Mouse (Mus musculus): ENCODE data around the gene Gm26741. TPM values are rescaled to one million over a fixed set of nuclear protein-coding genes. Genes with fewer than 3 reads are reported as not detected.

The Gm26741 gene
- polyA plus RNA-seq, 2 experiments = not detected

- Histone ChIP-seq H3K4me3 (replicated peaks; ENCODE audit: low read length) (no peak overlapping the region), H3K9me3 (ENCODE audit: control insufficient read depth, low read length) (no peaks in the 10 kb centered on the region), H3K4me1 (ENCODE audit: control insufficient read depth, insufficient read depth, low read length) (no peaks in the 10 kb centered on the region), H3K9ac (ENCODE audit: low read depth, low read length, severe bottlenecking) (no peak overlapping the region), H3K4me2 (replicated peaks; ENCODE audit: low read depth, low read length, severe bottlenecking) (no peak overlapping the region), H3K27ac (replicated peaks; ENCODE audit: low read depth, low read length) (no peak overlapping the region), H3K27me3 (ENCODE audit: control insufficient read depth, insufficient read depth, low read length) (no peaks in the 10 kb centered on the region), H3K36me3 (ENCODE audit: control insufficient read depth, insufficient read depth, low read length) (peaks cover 47% of the 10 kb centered on the region)
- WGBS = 78% methylated on average over 9 of the region's 9 CpGs
- DNase-seq (ENCODE audit: low spot score) (no peak), ATAC-seq (ENCODE audit: low FRiP score, low read depth) (no peak)
- no peak for TF ChIP-seq POLR2A (IDR thresholded peaks at IDR 0.05; ENCODE audit: borderline replicate concordance, extremely low read depth, insufficient read depth, insufficient read length)
These were observed 5.4 kb upstream of the Gm26741 start for GRCm38 (mm10) chr10:52353184-52353583.

DNA sequence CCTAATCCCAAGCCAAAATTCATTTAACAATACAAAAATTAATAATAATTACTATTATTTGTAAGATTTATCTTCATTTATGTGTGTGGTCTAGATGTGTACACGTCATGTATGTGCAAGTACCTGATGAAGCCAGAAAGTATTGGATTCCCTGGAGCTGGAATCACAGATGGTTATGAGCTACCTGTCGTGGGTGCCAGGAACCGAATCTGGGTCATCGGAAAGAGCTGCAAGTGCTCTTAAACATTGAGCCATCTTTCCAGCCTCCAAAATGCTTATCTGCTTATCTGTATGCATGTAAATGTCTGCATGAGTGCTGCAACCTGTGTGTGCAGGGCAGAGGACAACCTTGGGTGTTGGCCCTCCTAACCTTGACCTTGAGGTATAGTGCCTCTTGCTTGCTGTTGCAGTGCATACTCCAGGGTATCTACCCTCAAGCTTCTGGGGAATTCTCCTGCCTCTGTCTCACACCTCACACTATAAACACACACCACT, 1.7 kb downstream of the Gm26741 start:
- H3K36me3 ChIP-seq (ENCODE audit: control insufficient read depth, insufficient read depth, low read length) = peaks cover 10% of the 10 kb centered on the region; the same call in 1 of the 2 replicates
- H3K27me3 ChIP-seq (ENCODE audit: control insufficient read depth, insufficient read depth, low read length) = no peaks in the 10 kb centered on the region
- H3K9ac ChIP-seq (ENCODE audit: low read depth, low read length, severe bottlenecking) = no peak overlapping the region
- 91% methylated on average over 4 of the region's 4 CpGs for WGBS
- no peak for TF ChIP-seq POLR2A (IDR thresholded peaks at IDR 0.05; ENCODE audit: borderline replicate concordance, extremely low read depth, insufficient read depth, insufficient read length)
- no peak overlapping the region for H3K4me3 ChIP-seq (replicated peaks; ENCODE audit: low read length)
- no peak overlapping the region for H3K27ac ChIP-seq (replicated peaks; ENCODE audit: low read depth, low read length)
- ATAC-seq (ENCODE audit: low FRiP score, low read depth) (no peak), DNase-seq (ENCODE audit: low spot score) (no peak)
- H3K9me3 ChIP-seq (ENCODE audit: control insufficient read depth, low read length) = no peaks in the 10 kb centered on the region
- no peak overlapping the region for H3K4me2 ChIP-seq (replicated peaks; ENCODE audit: low read depth, low read length, severe bottlenecking)
- no peaks in the 10 kb centered on the region for H3K4me1 ChIP-seq (ENCODE audit: control insufficient read depth, insufficient read depth, low read length)

- peaks cover 8% of the 10 kb centered on the region; the same call in 1 of the 2 replicates for H3K36me3 ChIP-seq (ENCODE audit: control insufficient read depth, insufficient read depth, low read length)
- no peak overlapping the region for H3K4me2 ChIP-seq (replicated peaks; ENCODE audit: low read depth, low read length, severe bottlenecking)
- H3K9ac ChIP-seq (ENCODE audit: low read depth, low read length, severe bottlenecking) = no peak overlapping the region
- H3K9me3 ChIP-seq (ENCODE audit: control insufficient read depth, low read length) = no peaks in the 10 kb centered on the region
- ATAC-seq (ENCODE audit: low FRiP score, low read depth) (no peak), DNase-seq (ENCODE audit: low spot score) (no peak)
- TF ChIP-seq POLR2A (IDR thresholded peaks at IDR 0.05; ENCODE audit: borderline replicate concordance, extremely low read depth, insufficient read depth, insufficient read length) = no peak
- H3K4me3 ChIP-seq (replicated peaks; ENCODE audit: low read length) = no peak overlapping the region
- no peaks in the 10 kb centered on the region for H3K4me1 ChIP-seq (ENCODE audit: control insufficient read depth, insufficient read depth, low read length)
- 92% methylated on average over 9 of the region's 9 CpGs for WGBS
- H3K27ac ChIP-seq (replicated peaks; ENCODE audit: low read depth, low read length) = no peak overlapping the region
- no peaks in the 10 kb centered on the region for H3K27me3 ChIP-seq (ENCODE audit: control insufficient read depth, insufficient read depth, low read length)
These were observed 2.5 kb downstream of the Gm26741 start for GRCm38 (mm10) chr10:52360862-52361609.

- Histone ChIP-seq H3K4me2 (replicated peaks; ENCODE audit: low read depth, low read length, severe bottlenecking) (no peak overlapping the region), H3K36me3 (ENCODE audit: control insufficient read depth, insufficient read depth, low read length) (no peaks in the 10 kb centered on the region), H3K4me3 (replicated peaks; ENCODE audit: low read length) (no peak overlapping the region), H3K9ac (ENCODE audit: low read depth, low read length, severe bottlenecking) (no peak overlapping the region), H3K27me3 (ENCODE audit: control insufficient read depth, insufficient read depth, low read length) (no peaks in the 10 kb centered on the region), H3K4me1 (ENCODE audit: control insufficient read depth, insufficient read depth, low read length) (no peaks in the 10 kb centered on the region), H3K9me3 (ENCODE audit: control insufficient read depth, low read length) (no peaks in the 10 kb centered on the region), H3K27ac (replicated peaks; ENCODE audit: low read depth, low read length) (no peak overlapping the region)
- DNase-seq (ENCODE audit: low spot score) (no peak), ATAC-seq (ENCODE audit: low FRiP score, low read depth) (no peak)
- WGBS = 92% methylated on average over 4 of the region's 4 CpGs
- no peak for TF ChIP-seq POLR2A (IDR thresholded peaks at IDR 0.05; ENCODE audit: borderline replicate concordance, extremely low read depth, insufficient read depth, insufficient read length)
These were observed 9.8 kb downstream of the Gm26741 start for GRCm38 (mm10) chr10:52368376-52368775.

DNA sequence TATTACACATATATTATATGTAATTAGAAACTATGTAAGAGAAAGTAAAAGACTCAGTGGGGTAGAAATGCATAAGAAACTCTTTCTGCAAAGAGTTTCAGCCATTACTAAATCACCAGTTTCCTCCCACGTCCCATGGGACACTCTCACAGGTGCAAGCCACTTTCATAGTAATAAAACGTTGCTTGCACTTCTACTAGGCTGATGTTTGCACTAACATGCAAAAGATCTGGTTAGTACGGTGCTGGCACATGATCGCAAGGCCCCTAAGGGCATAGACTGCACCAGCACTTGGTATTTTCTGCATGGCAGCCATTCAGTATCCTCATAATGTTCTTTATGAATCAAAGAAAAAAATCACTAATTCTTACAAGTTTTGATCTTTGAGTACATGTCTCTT, 15.3 kb downstream of the Gm26741 start:
- Histone ChIP-seq H3K9me3 (ENCODE audit: control insufficient read depth, low read length) (no peaks in the 10 kb centered on the region), H3K27me3 (ENCODE audit: control insufficient read depth, insufficient read depth, low read length) (no peaks in the 10 kb centered on the region), H3K9ac (ENCODE audit: low read depth, low read length, severe bottlenecking) (no peak overlapping the region), H3K4me2 (replicated peaks; ENCODE audit: low read depth, low read length, severe bottlenecking) (no peak overlapping the region), H3K36me3 (ENCODE audit: control insufficient read depth, insufficient read depth, low read length) (no peaks in the 10 kb centered on the region), H3K4me1 (ENCODE audit: control insufficient read depth, insufficient read depth, low read length) (no peaks in the 10 kb centered on the region), H3K4me3 (replicated peaks; ENCODE audit: low read length) (no peak overlapping the region), H3K27ac (replicated peaks; ENCODE audit: low read depth, low read length) (no peak overlapping the region)
- no peak for TF ChIP-seq POLR2A (IDR thresholded peaks at IDR 0.05; ENCODE audit: borderline replicate concordance, extremely low read depth, insufficient read depth, insufficient read length)
- WGBS = 50% methylated on average over 4 of the region's 4 CpGs
- ATAC-seq (ENCODE audit: low FRiP score, low read depth) = no peak
- DNase-seq (ENCODE audit: low spot score) = no peak

All from limb, embryonic 14.5 days (tissue).